Mouse (Mus musculus) heart, postnatal 0 days (tissue): Measurements from ENCODE around the gene Il5. TPM values are rescaled to one million over a fixed set of nuclear protein-coding genes. Genes with fewer than 3 reads are reported as not detected.
A peak's percentile ranks its signal among the peaks of the same experiment; 100 is the strongest.
"Not testable (repeated sequence)": the region's sequence is repeated elsewhere in the genome, so short reads cannot be mapped to it uniquely, and the experiment has no call there.

ENCODE experiments used
- ATAC-seq: fragments of 200-750 bp; cut with Nextera tagmentation; 2 replicates; pipeline ENCODE4 v1.8.0; 2017; ENCODE audit warnings: low read depth, moderate number of reproducible peaks, moderate library complexity; ENCODE audit not compliant: insufficient read depth
- DNase-seq: peaks from one replicate; pipeline ENCODE4 v3.0.0-alpha.2; 2016; ENCODE audit warnings: low spot score
- H3K27ac ChIP-seq: fragments of 300-500 bp; sonication (generic); 2 replicates; pipeline ENCODE4 v1.5.1; 2014; ENCODE audit warnings: low read depth, mild to moderate bottlenecking
- H3K27me3 ChIP-seq: fragments of 300-500 bp; sonication (generic); 2 replicates; pipeline ENCODE4 v1.6.1; 2014; ENCODE audit warnings: low read length, mixed read lengths; ENCODE audit not compliant: control insufficient read depth, insufficient read depth
- H3K36me3 ChIP-seq: fragments of 300-500 bp; sonication (generic); replicated peaks from 2 replicates; pipeline ENCODE4 v1.6.1; 2014; ENCODE audit warnings: low read length, mixed read lengths; ENCODE audit not compliant: control insufficient read depth, insufficient read depth
- H3K4me1 ChIP-seq: fragments of 300-500 bp; sonication (generic); 2 replicates; pipeline ENCODE4 v1.6.1; 2014; ENCODE audit warnings: antibody characterized with exemption; ENCODE audit not compliant: control insufficient read depth, insufficient read depth
- H3K4me2 ChIP-seq: fragments of 300-500 bp; sonication (generic); 2 replicates; pipeline ENCODE4 v1.6.1; 2014; ENCODE audit warnings: low read depth, mild to moderate bottlenecking, low read length, moderate library complexity
- H3K4me3 ChIP-seq: fragments of 300-500 bp; sonication (generic); 2 replicates; pipeline ENCODE4 v1.5.1; 2014; ENCODE audit warnings: low read depth, low read length
- H3K9ac ChIP-seq: fragments of 300-500 bp; sonication (generic); replicated peaks from 2 replicates; pipeline ENCODE4 v1.6.1; 2014; ENCODE audit warnings: low read depth, low read length, mixed read lengths
- H3K9me3 ChIP-seq: fragments of 300-500 bp; sonication (generic); replicated peaks from 2 replicates; pipeline ENCODE4 v1.6.1; 2016; ENCODE audit warnings: low read length; ENCODE audit not compliant: control insufficient read depth
- CTCF ChIP-seq: IDR thresholded peaks from 2 replicates; pipeline ENCODE4 v1.5.1; 2016; ENCODE audit warnings: antibody characterized with exemption, control low read depth, low read depth
- EP300 ChIP-seq: IDR thresholded peaks from 2 replicates; pipeline ENCODE4 v1.6.1; 2016; ENCODE audit warnings: antibody characterized with exemption, low read depth
- WGBS: fragments of 180-500 bp; shearing (Covaris S2); extraction: QIAGEN DNeasy Blood & Tissue Kit; methylation state at CpG from one replicate; pipeline ENCODE4 v1.1.7; 2014; 5-methylcytosine and 5-hydroxymethylcytosine counted together
- polyA plus RNA-seq: library from polyadenylated mRNA; unstranded; fragments of >200 nt; fragmentation: Nextera tagmentation; extraction: Ambion mirVana; gene quantifications from 2 replicates; pipeline ENCODE4 v1.2.1, GENCODE M21; 2015
- total RNA-seq: library from RNA; depleted of rRNA; stranded (reverse); fragments of >200 nt; gene quantifications from 2 replicates; pipeline ENCODE4 v1.2.3, GENCODE M21; 2014; ENCODE audit warnings: low replicate concordance

Gene Il5
- total and polyA plus RNA-seq, 2 experiments from 2014 or later, result 0.07 TPM; not detected in 1

GRCm38 (mm10) chr11:53755011-53755595 is 34.5 kb downstream of the Il5 start:
- Histone ChIP-seq H3K27me3 (no peaks in the 10 kb centered on the region), H3K36me3 (no peaks in the 10 kb centered on the region), H3K4me1 (peaks cover 13% of the 10 kb centered on the region; the same call in 1 of the 2 replicates), H3K4me3 (no peak overlapping the region), H3K9ac (no peak overlapping the region), H3K9me3 (no peaks in the 10 kb centered on the region), H3K4me2 (no peak overlapping the region), H3K27ac (no peak overlapping the region)
- WGBS, result 79% methylated on average over 12 of the region's 12 CpGs
- ATAC-seq (no peak), DNase-seq (no peak)
- TF ChIP-seq CTCF (no peak), EP300 (no peak)

- H3K4me3 ChIP-seq, result no peak overlapping the region
- ATAC-seq, result no peak
- H3K4me1 ChIP-seq, result peaks cover 28% of the 10 kb centered on the region
- TF ChIP-seq CTCF, result no peak
- no peak for TF ChIP-seq EP300
- H3K4me2 ChIP-seq, result no peak overlapping the region
- DNase-seq, result no peak
- no peaks in the 10 kb centered on the region for H3K9me3 ChIP-seq
- H3K27ac ChIP-seq, result no peak overlapping the region
- 89% methylated on average over 4 of the region's 4 CpGs for WGBS
- H3K36me3 ChIP-seq, result no peaks in the 10 kb centered on the region
- no peaks in the 10 kb centered on the region for H3K27me3 ChIP-seq
- H3K9ac ChIP-seq, result no peak overlapping the region
Observed at GRCm38 (mm10) chr11:53757612-53758011, 37.0 kb downstream of the Il5 start.

GRCm38 (mm10) chr11:53758033-53758432 is 37.4 kb downstream of the Il5 start:
- H3K27ac ChIP-seq, H3K36me3 ChIP-seq, H3K4me2 ChIP-seq, DNase-seq, H3K4me3 ChIP-seq, H3K27me3 ChIP-seq, H3K9me3 ChIP-seq, ATAC-seq, H3K9ac ChIP-seq: not testable (repeated sequence)
- TF ChIP-seq CTCF, result peak; percentile 39; the same call in 1 of the 2 replicates
- 71% methylated on average over 8 of the region's 9 CpGs for WGBS
- H3K4me1 ChIP-seq, result peaks cover 31% of the 10 kb centered on the region

GRCm38 (mm10) chr11:53758791-53759351 is 38.3 kb downstream of the Il5 start:
- H3K4me1 ChIP-seq, result peaks cover 38% of the 10 kb centered on the region

GRCm38 (mm10) chr11:53759545-53760406 is 39.2 kb downstream of the Il5 start:
- 30% methylated on average over 22 of the region's 22 CpGs for WGBS
- no peak overlapping the region for H3K4me3 ChIP-seq
- no peak for ATAC-seq

More at GRCm38 (mm10) chr11:53758791-53759351, 38.3 kb downstream of the Il5 start:
- DNase-seq (peak; percentile 30), ATAC-seq (no peak)
- 52% methylated on average over 6 of the region's 6 CpGs for WGBS
- H3K27me3 ChIP-seq, result no peaks in the 10 kb centered on the region
- peak; percentile 46 for TF ChIP-seq CTCF
- TF ChIP-seq EP300, result no peak
- peak overlapping the region; percentile 54 for H3K27ac ChIP-seq
- H3K4me3 ChIP-seq, result no peak overlapping the region
- no peaks in the 10 kb centered on the region for H3K36me3 ChIP-seq
- H3K4me2 ChIP-seq, result no peak overlapping the region
- H3K9me3 ChIP-seq, result no peaks in the 10 kb centered on the region
- H3K9ac ChIP-seq, result 0 out of 2 replicates have a peak overlapping the region, but pooled peaks have one; percentile 4

More at GRCm38 (mm10) chr11:53759545-53760406, 39.2 kb downstream of the Il5 start:
- Histone ChIP-seq H3K27me3 (no peaks in the 10 kb centered on the region), H3K9me3 (no peaks in the 10 kb centered on the region), H3K27ac (peak overlapping the region; percentile 54), H3K4me2 (peak overlapping the region; percentile 9; the same call in 1 of the 2 replicates), H3K4me1 (peaks cover 46% of the 10 kb centered on the region), H3K36me3 (no peaks in the 10 kb centered on the region), H3K9ac (0 out of 2 replicates have a peak overlapping the region, but pooled peaks have one; percentile 4)
- DNase-seq, result peak; percentile 57
- no peak for TF ChIP-seq CTCF
- TF ChIP-seq EP300, result no peak
